ENCODE assay signal across 26 mouse cellular contexts in genomic region chr9:29240797-29241196, GRCm38 (mm10).
"Had no signal": no experiment of that assay in that cellular context is flagged by ENCODE, and none has a peak within 500 bp of the region (broad histone marks: within the 10 kb centered on the region; RNA-seq: fewer than 3 reads in every experiment).

No protein-coding gene starts in this region.

- H3K9ac ChIP-seq: heart, embryonic 12.5 days; hindbrain, embryonic 13.5 days; hindbrain, embryonic 15.5 days; intestine, embryonic 15.5 days; limb, embryonic 12.5 days; liver, embryonic 13.5 days; liver, embryonic 15.5 days; liver, postnatal 0 days had no signal

- H3K36me3 ChIP-seq: heart, embryonic 12.5 days; hindbrain, embryonic 13.5 days; hindbrain, embryonic 15.5 days; intestine, embryonic 15.5 days; limb, embryonic 10.5 days; limb, embryonic 12.5 days; liver, embryonic 13.5 days; liver, embryonic 15.5 days had no signal

- ATAC-seq: inflammation-experienced regulatory T-cells, adult 6 months; intestine, embryonic 15.5 days; intestine, postnatal 0 days; liver, postnatal 0 days had no signal

- H3K4me2 ChIP-seq: heart, embryonic 12.5 days; hindbrain, embryonic 13.5 days; hindbrain, embryonic 15.5 days; intestine, embryonic 15.5 days; limb, embryonic 12.5 days; liver, embryonic 11.5 days; liver, embryonic 13.5 days; liver, embryonic 15.5 days had no signal

- H3K27ac ChIP-seq: gastrocnemius, adult 2 months; heart, adult 2 months; hindbrain, embryonic 13.5 days; hindbrain, embryonic 15.5 days; intestine, embryonic 15.5 days; layer of hippocampus, adult 2 months; left cerebral cortex, adult 2 months; limb, embryonic 10.5 days; limb, embryonic 12.5 days; liver, embryonic 13.5 days; liver, embryonic 15.5 days had no signal

- H3K9me3 ChIP-seq: heart, embryonic 12.5 days; hindbrain, embryonic 13.5 days; hindbrain, embryonic 15.5 days; intestine, embryonic 15.5 days; limb, embryonic 10.5 days; limb, embryonic 12.5 days; liver, embryonic 13.5 days; liver, embryonic 15.5 days had no signal

- H3K4me1 ChIP-seq: intestine, embryonic 15.5 days; limb, embryonic 10.5 days; limb, embryonic 12.5 days; liver, embryonic 13.5 days; liver, embryonic 15.5 days had no signal

- H3K4me3 ChIP-seq: gastrocnemius, adult 2 months; heart, adult 2 months; heart, embryonic 12.5 days; hindbrain, embryonic 13.5 days; hindbrain, embryonic 15.5 days; intestine, embryonic 15.5 days; layer of hippocampus, adult 2 months; left cerebral cortex, adult 2 months; limb, embryonic 10.5 days; limb, embryonic 12.5 days; liver, embryonic 13.5 days; liver, embryonic 15.5 days had no signal

- H3K27me3 ChIP-seq: heart, embryonic 12.5 days; hindbrain, embryonic 13.5 days; hindbrain, embryonic 15.5 days; intestine, embryonic 15.5 days; limb, embryonic 12.5 days; liver, embryonic 13.5 days; liver, embryonic 15.5 days had no signal

- DNase-seq: gastrocnemius, adult 2 months; gastrocnemius, postnatal 10 days; gastrocnemius, postnatal 25 days; heart, adult 2 months; heart, postnatal 10 days; heart, postnatal 4 days; kidney, adult 18-20 months; kidney, adult 8-10 months; kidney, postnatal 10 days; kidney, postnatal 25 days; kidney, postnatal 4 days; liver; liver, embryonic 13.5 days; liver, postnatal 0 days had no signal
